Mouse (Mus musculus): Measurements from ENCODE around the gene Gpr27. TPM values are rescaled to one million over a fixed set of nuclear protein-coding genes. Genes with fewer than 3 reads are reported as not detected.

The Gpr27 gene
- polyA plus RNA-seq, 1 experiment from 2014 or later, result 0.55 TPM

GRCm38 (mm10) chr6:99721032-99721431, 28.6 kb downstream of the Gpr27 start:
- Histone ChIP-seq H3K9me3 (ENCODE audit: control insufficient read depth, low read length) (no peaks in the 10 kb centered on the region), H3K36me3 (ENCODE audit: control insufficient read depth, insufficient read depth, low read length) (no peaks in the 10 kb centered on the region), H3K4me2 (no peak overlapping the region), H3K27ac (ENCODE audit: low read depth, low read length) (no peak overlapping the region), H3K27me3 (replicated peaks; ENCODE audit: control insufficient read depth, insufficient read depth, low read length) (peaks cover 21% of the 10 kb centered on the region), H3K4me1 (replicated peaks; ENCODE audit: control insufficient read depth, insufficient read depth, low read length) (no peaks in the 10 kb centered on the region; the same call in 1 of the 2 replicates), H3K4me3 (ENCODE audit: low read depth, low read length) (no peak overlapping the region), H3K9ac (ENCODE audit: low read depth, low read length) (no peak overlapping the region)
- DNase-seq (ENCODE audit: low spot score), result no peak
- WGBS, result 49% methylated on average over 9 of the region's 9 CpGs
- no peak for ATAC-seq (replicated peaks; ENCODE audit: low FRiP score)

- H3K36me3 ChIP-seq (ENCODE audit: control insufficient read depth, insufficient read depth, low read length), result no peaks in the 10 kb centered on the region
- no peak overlapping the region for H3K4me2 ChIP-seq
- H3K9me3 ChIP-seq (ENCODE audit: control insufficient read depth, low read length), result no peaks in the 10 kb centered on the region
- peaks cover 35% of the 10 kb centered on the region for H3K27me3 ChIP-seq (replicated peaks; ENCODE audit: control insufficient read depth, insufficient read depth, low read length)
- ATAC-seq (replicated peaks; ENCODE audit: low FRiP score) (no peak), DNase-seq (ENCODE audit: low spot score) (no peak)
- no peaks in the 10 kb centered on the region; the same call in 1 of the 2 replicates for H3K4me1 ChIP-seq (replicated peaks; ENCODE audit: control insufficient read depth, insufficient read depth, low read length)
- H3K9ac ChIP-seq (ENCODE audit: low read depth, low read length), result no peak overlapping the region
- no peak overlapping the region for H3K27ac ChIP-seq (ENCODE audit: low read depth, low read length)
- H3K4me3 ChIP-seq (ENCODE audit: low read depth, low read length), result no peak overlapping the region
- 86% methylated on average over 9 of the region's 9 CpGs for WGBS
Observed at GRCm38 (mm10) chr6:99722390-99722789, 29.9 kb downstream of the Gpr27 start.

- Histone ChIP-seq H3K4me3 (ENCODE audit: low read depth, low read length) (peak within 1 kb of the TSS; percentile 42), H3K4me1 (replicated peaks; ENCODE audit: control insufficient read depth, insufficient read depth, low read length) (no peaks in the 10 kb centered on the region; the same call in 1 of the 2 replicates), H3K9me3 (ENCODE audit: control insufficient read depth, low read length) (no peaks in the 10 kb centered on the region), H3K27ac (ENCODE audit: low read depth, low read length) (no peak within 1 kb of the TSS), H3K27me3 (replicated peaks; ENCODE audit: control insufficient read depth, insufficient read depth, low read length) (peaks cover 41% of the 10 kb centered on the region), H3K9ac (ENCODE audit: low read depth, low read length) (no peak within 1 kb of the TSS), H3K4me2 (peak within 1 kb of the TSS; percentile 73), H3K36me3 (ENCODE audit: control insufficient read depth, insufficient read depth, low read length) (no peaks in the 10 kb centered on the region)
- WGBS, result 1% methylated on average over 61 of the region's 61 CpGs
- DNase-seq (ENCODE audit: low spot score) (peak; percentile 49), ATAC-seq (replicated peaks; ENCODE audit: low FRiP score) (no peak)
Observed at GRCm38 (mm10) chr6:99725971-99726561, 33.6 kb downstream of the Gpr27 start, which contains the start of gene Prok2. Prok2 (minus strand) TSS chr6:99726392.

- no peaks in the 10 kb centered on the region; the same call in 1 of the 2 replicates for H3K4me1 ChIP-seq (replicated peaks; ENCODE audit: control insufficient read depth, insufficient read depth, low read length)
- H3K27ac ChIP-seq (ENCODE audit: low read depth, low read length), result no peak overlapping the region
- DNase-seq (ENCODE audit: low spot score), result peak; percentile 33
- no peak overlapping the region for H3K9ac ChIP-seq (ENCODE audit: low read depth, low read length)
- peak overlapping the region; percentile 73 for H3K4me2 ChIP-seq
- no peaks in the 10 kb centered on the region for H3K36me3 ChIP-seq (ENCODE audit: control insufficient read depth, insufficient read depth, low read length)
- H3K9me3 ChIP-seq (ENCODE audit: control insufficient read depth, low read length), result no peaks in the 10 kb centered on the region
- peaks cover 41% of the 10 kb centered on the region for H3K27me3 ChIP-seq (replicated peaks; ENCODE audit: control insufficient read depth, insufficient read depth, low read length)
- H3K4me3 ChIP-seq (ENCODE audit: low read depth, low read length), result peak overlapping the region; percentile 42
- no peak for ATAC-seq (replicated peaks; ENCODE audit: low FRiP score)
- WGBS, result 5% methylated on average over 22 of the region's 22 CpGs
Observed at GRCm38 (mm10) chr6:99726576-99727303, 34.3 kb downstream of the Gpr27 start.

GRCm38 (mm10) chr6:99729853-99730252, 37.4 kb downstream of the Gpr27 start:
- 79% methylated on average over 4 of the region's 4 CpGs for WGBS
- no peaks in the 10 kb centered on the region for H3K9me3 ChIP-seq (ENCODE audit: control insufficient read depth, low read length)
- H3K4me3 ChIP-seq (ENCODE audit: low read depth, low read length), result no peak overlapping the region
- ATAC-seq (replicated peaks; ENCODE audit: low FRiP score), result no peak
- H3K27ac ChIP-seq (ENCODE audit: low read depth, low read length), result no peak overlapping the region
- no peaks in the 10 kb centered on the region for H3K36me3 ChIP-seq (ENCODE audit: control insufficient read depth, insufficient read depth, low read length)
- peaks cover 30% of the 10 kb centered on the region for H3K27me3 ChIP-seq (replicated peaks; ENCODE audit: control insufficient read depth, insufficient read depth, low read length)
- H3K4me2 ChIP-seq, result no peak overlapping the region
- H3K4me1 ChIP-seq (replicated peaks; ENCODE audit: control insufficient read depth, insufficient read depth, low read length), result no peaks in the 10 kb centered on the region; the same call in 1 of the 2 replicates
- no peak overlapping the region for H3K9ac ChIP-seq (ENCODE audit: low read depth, low read length)
- no peak for DNase-seq (ENCODE audit: low spot score)

- ATAC-seq (replicated peaks; ENCODE audit: low FRiP score) (no peak), DNase-seq (ENCODE audit: low spot score) (no peak)
- H3K4me3 ChIP-seq (ENCODE audit: low read depth, low read length), result no peak overlapping the region
- no peak overlapping the region for H3K4me2 ChIP-seq
- H3K9ac ChIP-seq (ENCODE audit: low read depth, low read length), result no peak overlapping the region
- H3K27me3 ChIP-seq (replicated peaks; ENCODE audit: control insufficient read depth, insufficient read depth, low read length), result peaks cover 11% of the 10 kb centered on the region
- 78% methylated on average over 4 of the region's 4 CpGs for WGBS
- no peaks in the 10 kb centered on the region for H3K4me1 ChIP-seq (replicated peaks; ENCODE audit: control insufficient read depth, insufficient read depth, low read length)
- no peaks in the 10 kb centered on the region for H3K36me3 ChIP-seq (ENCODE audit: control insufficient read depth, insufficient read depth, low read length)
- no peaks in the 10 kb centered on the region for H3K9me3 ChIP-seq (ENCODE audit: control insufficient read depth, low read length)
- no peak overlapping the region for H3K27ac ChIP-seq (ENCODE audit: low read depth, low read length)
Observed at GRCm38 (mm10) chr6:99731926-99732325, 39.4 kb downstream of the Gpr27 start.

- H3K27ac ChIP-seq (ENCODE audit: low read depth, low read length), result no peak overlapping the region
- H3K36me3 ChIP-seq (ENCODE audit: control insufficient read depth, insufficient read depth, low read length), result no peaks in the 10 kb centered on the region
- H3K9ac ChIP-seq (ENCODE audit: low read depth, low read length), result no peak overlapping the region
- peaks cover 4% of the 10 kb centered on the region for H3K27me3 ChIP-seq (replicated peaks; ENCODE audit: control insufficient read depth, insufficient read depth, low read length)
- H3K4me1 ChIP-seq (replicated peaks; ENCODE audit: control insufficient read depth, insufficient read depth, low read length), result no peaks in the 10 kb centered on the region
- H3K9me3 ChIP-seq (ENCODE audit: control insufficient read depth, low read length), result no peaks in the 10 kb centered on the region
- 80% methylated on average over 8 of the region's 8 CpGs for WGBS
- H3K4me3 ChIP-seq (ENCODE audit: low read depth, low read length), result no peak overlapping the region
- H3K4me2 ChIP-seq, result no peak overlapping the region
- ATAC-seq (replicated peaks; ENCODE audit: low FRiP score), result no peak
- no peak for DNase-seq (ENCODE audit: low spot score)
Observed at GRCm38 (mm10) chr6:99732673-99733072, 40.2 kb downstream of the Gpr27 start.

- Histone ChIP-seq H3K27ac (ENCODE audit: low read depth, low read length) (no peak overlapping the region), H3K27me3 (replicated peaks; ENCODE audit: control insufficient read depth, insufficient read depth, low read length) (no peaks in the 10 kb centered on the region; the same call in 1 of the 2 replicates), H3K4me1 (replicated peaks; ENCODE audit: control insufficient read depth, insufficient read depth, low read length) (no peaks in the 10 kb centered on the region), H3K4me2 (no peak overlapping the region), H3K9me3 (ENCODE audit: control insufficient read depth, low read length) (no peaks in the 10 kb centered on the region), H3K4me3 (ENCODE audit: low read depth, low read length) (no peak overlapping the region), H3K9ac (ENCODE audit: low read depth, low read length) (no peak overlapping the region), H3K36me3 (ENCODE audit: control insufficient read depth, insufficient read depth, low read length) (no peaks in the 10 kb centered on the region)
- ATAC-seq (replicated peaks; ENCODE audit: low FRiP score) (no peak), DNase-seq (ENCODE audit: low spot score) (no peak)
- WGBS, result 74% methylated on average over 5 of the region's 5 CpGs
Observed at GRCm38 (mm10) chr6:99734666-99735065, 42.2 kb downstream of the Gpr27 start.

GRCm38 (mm10) chr6:99742866-99743265, 50.4 kb downstream of the Gpr27 start:
- Histone ChIP-seq H3K36me3 (ENCODE audit: control insufficient read depth, insufficient read depth, low read length) (no peaks in the 10 kb centered on the region), H3K4me1 (replicated peaks; ENCODE audit: control insufficient read depth, insufficient read depth, low read length) (no peaks in the 10 kb centered on the region), H3K27me3 (replicated peaks; ENCODE audit: control insufficient read depth, insufficient read depth, low read length) (no peaks in the 10 kb centered on the region), H3K9ac (ENCODE audit: low read depth, low read length) (no peak overlapping the region), H3K4me3 (ENCODE audit: low read depth, low read length) (no peak overlapping the region), H3K9me3 (ENCODE audit: control insufficient read depth, low read length) (no peaks in the 10 kb centered on the region), H3K4me2 (no peak overlapping the region), H3K27ac (ENCODE audit: low read depth, low read length) (no peak overlapping the region)
- ATAC-seq (replicated peaks; ENCODE audit: low FRiP score) (no peak), DNase-seq (ENCODE audit: low spot score) (no peak)
- WGBS, result 77% methylated on average over 3 of the region's 3 CpGs
